Mouse (Mus musculus) brain, embryonic 14.5 days (tissue): ENCODE measurements at regions not wholly inside any gene's neighbourhood (a gene's known extent, or its start where the extent isn't known, plus 50 kb on each side); places are given as distances from the start of the nearest gene placed in this dataset.

ENCODE experiments used
- CTCF ChIP-seq: fragments of 200-500 bp; IDR thresholded peaks from 2 replicates; pipeline ENCODE4 v1.5.1; 2012; ENCODE audit warnings: inconsistent platforms, mild to moderate bottlenecking, moderate library complexity, borderline replicate concordance; ENCODE audit not compliant: insufficient read depth, insufficient read length; ENCODE audit errors: extremely low read depth
- POLR2A ChIP-seq: fragments of 200-500 bp; IDR thresholded peaks from 2 replicates; pipeline ENCODE4 v1.6.1; 2012; ENCODE audit warnings: mild to moderate bottlenecking, inconsistent platforms, borderline replicate concordance; ENCODE audit not compliant: poor library complexity, insufficient read depth, insufficient read length, severe bottlenecking; ENCODE audit errors: extremely low read depth

DNA sequence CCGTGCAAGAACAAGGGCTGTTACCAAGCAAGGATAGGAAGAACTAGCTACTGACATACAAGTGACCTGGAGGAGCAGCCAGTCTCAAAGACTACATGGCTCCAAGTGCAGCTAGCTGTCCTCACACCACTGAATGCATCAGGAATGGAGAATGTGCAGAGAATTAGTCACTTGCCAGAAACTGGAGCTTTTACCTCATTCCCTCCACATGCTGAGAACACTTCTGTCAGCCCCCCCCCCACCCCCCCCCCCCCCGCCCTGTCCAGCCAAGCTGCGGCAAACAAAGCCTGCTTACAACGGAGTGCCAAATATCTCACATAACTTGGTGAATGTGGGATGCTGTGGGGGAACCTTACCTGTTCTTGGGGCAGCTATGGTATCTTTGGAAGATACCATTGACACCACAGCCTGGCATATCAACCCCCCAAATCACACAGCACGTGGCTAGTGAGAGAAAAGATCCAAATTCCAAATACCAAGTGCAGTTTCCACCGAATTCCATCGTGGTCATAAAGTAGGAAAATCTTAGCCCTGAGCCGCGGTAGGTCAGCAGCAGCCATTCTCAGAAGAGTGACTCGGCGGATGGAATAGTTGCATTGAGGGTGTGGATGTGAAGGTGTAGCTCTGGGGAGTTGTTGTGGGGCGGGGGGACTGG, 126.3 kb downstream of the Gadd45g start:
- no peak for TF ChIP-seq CTCF
- TF ChIP-seq POLR2A: no peak
